Mouse (Mus musculus) c-Kit-positive CD71-positive TER-119-negative erythroid progenitor cells, embryonic 14.5 days (primary cell): ENCODE results near the gene Ints3.

Source experiments
- DNase-seq: peaks from one replicate; pipeline ENCODE4 v3.0.0-alpha.2; 2013; ENCODE audit warnings: low read depth

Gene Ints3

GRCm38 (mm10) chr3:90445417-90446200 lies 12.2 kb upstream of the Ints3 start:
- DNase-seq, result no peak

GRCm38 (mm10) chr3:90443977-90444376 lies 10.6 kb upstream of the Ints3 start:
- DNase-seq, result no peak

- DNase-seq, result no peak
Observed at GRCm38 (mm10) chr3:90440756-90441155, 7.3 kb upstream of the Ints3 start.

GRCm38 (mm10) chr3:90437131-90437530 lies 3.7 kb upstream of the Ints3 start:
- no peak for DNase-seq

- no peak for DNase-seq
Observed at GRCm38 (mm10) chr3:90434073-90434730, 780 bp upstream of the Ints3 start.

- no peak for DNase-seq
Observed at GRCm38 (mm10) chr3:90432811-90433219, 607 bp downstream of the Ints3 start.

- DNase-seq, result no peak
Observed at GRCm38 (mm10) chr3:90432348-90432747, 1.1 kb downstream of the Ints3 start.

GRCm38 (mm10) chr3:90429576-90429975 lies 3.8 kb downstream of the Ints3 start:
- DNase-seq, result no peak

GRCm38 (mm10) chr3:90428186-90428585 lies 5.2 kb downstream of the Ints3 start:
- DNase-seq, result no peak

GRCm38 (mm10) chr3:90427574-90427973 lies 5.8 kb downstream of the Ints3 start:
- no peak for DNase-seq

- no peak for DNase-seq
Observed at GRCm38 (mm10) chr3:90425499-90425898, 7.9 kb downstream of the Ints3 start.

- no peak for DNase-seq
Observed at GRCm38 (mm10) chr3:90423549-90423948, 9.9 kb downstream of the Ints3 start.

GRCm38 (mm10) chr3:90420696-90421095 lies 12.7 kb downstream of the Ints3 start:
- DNase-seq, result no peak

GRCm38 (mm10) chr3:90413011-90413396 lies 20.4 kb downstream of the Ints3 start:
- no peak for DNase-seq

- DNase-seq, result no peak
Observed at GRCm38 (mm10) chr3:90412312-90413010, 21.0 kb downstream of the Ints3 start.

GRCm38 (mm10) chr3:90408721-90409120 lies 24.7 kb downstream of the Ints3 start:
- no peak for DNase-seq

GRCm38 (mm10) chr3:90406414-90406813 lies 27.0 kb downstream of the Ints3 start:
- DNase-seq, result no peak

GRCm38 (mm10) chr3:90404609-90405008 lies 28.8 kb downstream of the Ints3 start:
- DNase-seq, result no peak

GRCm38 (mm10) chr3:90404121-90404520 lies 29.3 kb downstream of the Ints3 start:
- DNase-seq, result no peak

- no peak for DNase-seq
Observed at GRCm38 (mm10) chr3:90400993-90401392, 32.4 kb downstream of the Ints3 start.

GRCm38 (mm10) chr3:90395629-90396028 lies 37.8 kb downstream of the Ints3 start:
- DNase-seq, result no peak

- no peak for DNase-seq
Observed at GRCm38 (mm10) chr3:90392661-90393060, 40.8 kb downstream of the Ints3 start.

- no peak for DNase-seq
Observed at GRCm38 (mm10) chr3:90391941-90392340, 41.5 kb downstream of the Ints3 start.
